Mouse (Mus musculus) spleen, adult 2 months (tissue): ENCODE results near the gene Vmn1r172. TPM values are rescaled to one million over a fixed set of nuclear protein-coding genes. Genes with fewer than 3 reads are reported as not detected.
"Not testable (repeated sequence)": the region's sequence is repeated elsewhere in the genome, so short reads cannot be mapped to it uniquely, and the experiment has no call there.

Experiments
- DNase-seq, 2 experiments: peaks; one replicate each; pipeline versions ENCODE4 v3.0.0 to v3.0.0-alpha.2; 2012 to 2021; ENCODE audit warnings: low spot score in 2 of 2, low read depth in 1 of 2
- H3K27ac ChIP-seq: fragments of 200-500 bp; 2 replicates; pipeline ENCODE4 v1.5.1; 2012; ENCODE audit warnings: low read length, inconsistent platforms; ENCODE audit not compliant: insufficient read depth
- H3K27me3 ChIP-seq: fragments of 200-500 bp; 2 replicates; pipeline ENCODE4 v1.6.1; 2012; ENCODE audit warnings: mild to moderate bottlenecking, moderate library complexity, low read length, inconsistent platforms; ENCODE audit not compliant: control insufficient read depth, insufficient read depth
- H3K36me3 ChIP-seq: fragments of 200-500 bp; 2 replicates; pipeline ENCODE4 v1.6.1; 2012; ENCODE audit warnings: mild to moderate bottlenecking, low read length, inconsistent platforms; ENCODE audit not compliant: control insufficient read depth, insufficient read depth
- H3K4me1 ChIP-seq: fragments of 200-500 bp; 2 replicates; pipeline ENCODE4 v1.6.1; 2011; ENCODE audit warnings: inconsistent platforms; ENCODE audit not compliant: control insufficient read depth, insufficient read depth, insufficient read length
- H3K4me3 ChIP-seq: fragments of 200-500 bp; 2 replicates; pipeline ENCODE4 v1.5.1; 2011; ENCODE audit warnings: mild to moderate bottlenecking, inconsistent platforms; ENCODE audit not compliant: insufficient read depth, insufficient read length; ENCODE audit errors: extremely low read depth
- CTCF ChIP-seq: fragments of 200-500 bp; IDR thresholded peaks from 2 replicates; pipeline ENCODE4 v1.5.1; 2011; ENCODE audit warnings: mild to moderate bottlenecking, inconsistent platforms; ENCODE audit not compliant: insufficient read depth, insufficient read length, insufficient replicate concordance; ENCODE audit errors: extremely low read depth
- POLR2A ChIP-seq: fragments of 200-500 bp; IDR thresholded peaks from 2 replicates; pipeline ENCODE4 v1.6.1; 2011; ENCODE audit warnings: low read depth, low read length, inconsistent platforms
- WGBS: fragments of 180-500 bp; shearing (Covaris S2); methylation state at CpG from one replicate; pipeline ENCODE4 v1.1.7; 2018; 5-methylcytosine and 5-hydroxymethylcytosine counted together
- polyA plus RNA-seq: library from polyadenylated mRNA; depleted of rRNA; stranded (reverse); fragments of >200 nt; gene quantifications from 2 replicates; pipeline ENCODE4 v1.2.3, GENCODE M21; 2012; rRNA removed

The Vmn1r172 gene
- polyA plus RNA-seq, result not detected in 2 replicates

DNA sequence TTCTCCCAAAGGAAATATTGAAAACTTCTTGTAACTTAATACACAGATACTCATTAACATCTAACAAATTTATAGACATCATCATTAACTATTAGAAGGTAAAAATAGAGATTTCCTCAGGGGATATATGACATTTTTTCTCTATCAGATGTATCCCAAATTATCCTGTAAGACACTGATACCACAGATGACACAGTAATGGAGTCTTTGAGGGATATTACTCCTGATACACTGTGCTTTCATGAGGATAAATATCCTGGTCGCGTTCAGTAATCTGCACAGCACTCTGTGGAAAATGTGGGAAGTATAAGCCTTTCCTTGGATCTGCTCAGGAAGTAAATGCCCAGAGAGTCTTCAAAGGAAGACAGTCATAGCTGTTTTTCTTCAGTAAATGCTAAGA lies at the start of gene Vmn1r172:
Gene Vmn1r172, plus strand, starts transcription at position 301 of the 400 bp plus-strand sequence.
- H3K4me1 ChIP-seq, result no peaks in the 10 kb centered on the region
- H3K27me3 ChIP-seq, result no peaks in the 10 kb centered on the region
- WGBS, result 55% methylated on average over 2 of the region's 2 CpGs
- no peak within 1 kb of the TSS for H3K4me3 ChIP-seq
- no peak for DNase-seq
- TF ChIP-seq POLR2A (no peak), CTCF (no peak)
- H3K36me3 ChIP-seq, result no peaks in the 10 kb centered on the region
- H3K27ac ChIP-seq, result no peak within 1 kb of the TSS

DNA sequence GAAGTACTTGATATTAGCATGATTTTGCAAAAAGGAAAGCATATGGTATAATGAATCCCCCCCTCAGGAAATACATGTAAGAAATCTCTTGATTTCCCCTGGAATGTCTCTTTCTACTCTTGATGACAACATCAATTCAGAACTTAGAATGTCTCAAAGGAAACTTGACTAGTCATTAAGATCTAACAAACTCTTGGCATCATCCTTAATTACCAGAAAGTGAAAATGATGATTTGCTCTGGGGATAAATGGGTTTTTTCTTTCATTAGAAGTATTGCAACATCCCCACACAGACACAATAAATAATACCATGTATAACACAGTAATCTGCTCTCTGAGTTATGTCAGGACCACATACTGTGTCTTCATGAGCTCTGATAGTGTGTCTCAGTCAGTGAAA lies 27.7 kb upstream of the Vmn1r172 start, which contains the start of gene Vmn1r171:
Gene Vmn1r171, plus strand, starts transcription at position 301 of the 400 bp plus-strand sequence.
- no peak within 1 kb of the TSS for H3K4me3 ChIP-seq
- DNase-seq, result no peak
- no peak for TF ChIP-seq POLR2A
- no peak for TF ChIP-seq CTCF

DNA sequence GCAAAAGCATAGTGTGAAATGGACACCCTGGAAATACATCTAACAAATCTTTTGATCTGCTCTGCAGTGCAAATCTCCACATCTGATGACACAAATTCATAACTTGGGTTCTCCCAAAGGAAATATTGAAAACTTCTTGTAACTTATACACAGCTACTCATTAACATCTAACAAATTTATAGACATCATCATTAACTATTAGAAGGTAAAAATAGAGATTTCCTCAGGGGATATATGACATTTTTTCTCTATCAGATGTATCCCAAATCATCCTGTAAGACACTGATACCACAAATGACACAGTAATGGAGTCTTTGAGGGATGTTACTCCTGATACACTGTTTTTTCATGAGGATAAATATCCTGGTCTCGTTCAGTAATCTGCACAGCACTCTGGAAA lies 42.3 kb downstream of the Vmn1r172 start, which contains the start of gene Vmn1r173:
Gene Vmn1r173, plus strand, starts transcription at position 301 of the 400 bp plus-strand sequence.
- not testable (repeated sequence) for H3K27ac ChIP-seq, H3K36me3 ChIP-seq, H3K4me1 ChIP-seq, H3K27me3 ChIP-seq, DNase-seq, H3K4me3 ChIP-seq
- 62% methylated on average over 1 of the region's 1 CpGs for WGBS

More for the DNA sequence above, 27.7 kb upstream of the Vmn1r172 start, which contains the start of gene Vmn1r171:
- Histone ChIP-seq H3K4me1 (no peaks in the 10 kb centered on the region), H3K36me3 (no peaks in the 10 kb centered on the region), H3K27ac (no peak within 1 kb of the TSS), H3K27me3 (no peaks in the 10 kb centered on the region)

Other genes starting within 250 kb of the Vmn1r172 start
- gene Vmn1r167, start 151.1 kb upstream of the Vmn1r172 start, polyA plus RNA-seq, result not detected in 2 replicates
- gene Vmn1r168, start 118.6 kb upstream of the Vmn1r172 start, polyA plus RNA-seq, result not detected in 2 replicates
- not detected in 2 replicates for gene Vmn1r169, start 82.8 kb upstream of the Vmn1r172 start, polyA plus RNA-seq
- not detected in 2 replicates for gene Vmn1r170, start 52.1 kb upstream of the Vmn1r172 start, polyA plus RNA-seq
- not detected in 2 replicates for gene Vmn1r171, start 27.6 kb upstream of the Vmn1r172 start, polyA plus RNA-seq
- not detected in 2 replicates for gene Vmn1r173, start 42.4 kb downstream of the Vmn1r172 start, polyA plus RNA-seq
- gene Vmn1r174, start 94.0 kb downstream of the Vmn1r172 start, polyA plus RNA-seq, result not detected in 2 replicates
- not detected in 2 replicates for gene Vmn1r175, start 152.3 kb downstream of the Vmn1r172 start, polyA plus RNA-seq
- gene Vmn1r176, start 179.1 kb downstream of the Vmn1r172 start, polyA plus RNA-seq, result not detected in 2 replicates
- gene Vmn1r177, start 208.1 kb downstream of the Vmn1r172 start, polyA plus RNA-seq, result not detected in 2 replicates
- not detected in 2 replicates for gene Vmn1r178, start 233.7 kb downstream of the Vmn1r172 start, polyA plus RNA-seq